Mouse (Mus musculus) bone marrow, adult 2 months (tissue): ENCODE data around the gene Gzme.

ENCODE experiments used
- CTCF ChIP-seq: fragments of 200-500 bp; IDR thresholded peaks from 2 replicates; pipeline ENCODE4 v1.5.1; 2011; ENCODE audit warnings: low read length, control low read depth; ENCODE audit not compliant: control insufficient read depth, insufficient read depth
- POLR2A ChIP-seq: fragments of 200-500 bp; IDR thresholded peaks from 2 replicates; pipeline ENCODE4 v1.6.1; 2011; ENCODE audit warnings: low read depth, mild to moderate bottlenecking, control low read depth, low read length, borderline replicate concordance; ENCODE audit not compliant: control insufficient read depth

DNA sequence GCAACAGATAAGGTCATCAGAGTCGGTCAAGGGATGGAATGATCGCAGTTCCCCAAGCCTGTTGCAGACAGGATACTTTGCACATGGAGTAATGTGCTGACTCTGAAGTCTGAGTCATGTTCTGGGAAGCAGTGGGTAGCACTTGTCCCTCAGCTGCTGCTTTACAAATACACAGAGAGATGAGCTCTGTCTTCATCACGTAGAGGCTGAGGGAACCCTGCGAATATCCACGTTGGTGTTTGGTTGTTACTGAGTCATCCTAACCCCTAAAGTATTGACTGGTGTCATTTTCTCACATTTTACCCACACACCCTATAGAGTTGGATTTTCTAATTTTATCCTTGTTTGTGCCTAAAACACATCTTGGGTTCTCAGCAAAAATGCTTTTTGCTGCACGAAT lies 47.6 kb upstream of the Gzme start:
- no peak for TF ChIP-seq POLR2A
- no peak for TF ChIP-seq CTCF
